Mouse (Mus musculus): Measurements from ENCODE around the gene Arpin. TPM values are rescaled to one million over a fixed set of nuclear protein-coding genes. Genes with fewer than 3 reads are reported as not detected.

Gene Arpin
- total RNA-seq (2021): 16.3 and 17.4 TPM in 2 replicates
- long read RNA-seq, experiment 1, transcript Arpin-201 (6 exons, 2,277 nt): major isoform, 12 of 13 reads
- long read RNA-seq, experiment 1, partial matches to known transcripts: 0 of 13 reads
- long read RNA-seq, experiment 1, other reads (novel, unspliced or antisense): 1 of 13 reads
- long read RNA-seq, experiment 2, transcript Arpin-201 (6 exons, 2,277 nt): major isoform, 7 of 8 reads
- long read RNA-seq, experiment 2, partial matches to known transcripts: 1 of 8 reads
- long read RNA-seq, experiment 2, other reads (novel, unspliced or antisense): 0 of 8 reads

DNA sequence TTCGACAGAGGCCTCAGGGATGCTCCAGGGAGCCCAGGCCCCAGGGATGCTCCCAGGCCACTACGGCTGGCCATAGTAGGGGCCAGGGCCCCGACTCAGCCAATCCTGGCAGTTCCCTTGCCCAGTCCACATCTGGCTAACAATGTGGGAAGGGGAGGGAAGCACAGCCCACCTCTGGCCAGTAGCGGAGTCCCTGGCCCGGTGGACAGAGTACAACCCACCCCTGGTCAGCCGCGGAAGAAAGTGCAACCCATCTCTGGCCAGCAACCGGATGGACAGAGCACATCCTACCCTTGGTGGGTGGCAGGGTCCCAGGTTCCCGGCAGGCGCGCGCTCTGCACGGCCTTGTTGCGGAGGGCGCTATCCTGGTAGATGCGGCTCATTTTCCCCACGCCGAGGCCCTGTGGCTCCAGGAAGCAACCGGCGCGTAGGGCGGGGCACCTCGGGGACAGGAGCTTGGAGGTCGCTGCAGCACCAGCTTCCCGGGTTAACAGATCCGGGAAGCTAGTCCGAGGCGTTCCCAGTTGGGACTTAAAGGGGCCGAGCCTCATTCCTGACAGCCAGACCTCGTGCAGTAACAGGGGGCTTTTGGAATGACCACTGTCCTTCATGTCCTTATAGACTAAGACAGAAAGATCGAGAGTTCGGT is at the start of gene Arpin:
Arpin (minus strand) TSS at position 498 of the 649 bp plus-strand sequence.
- peak; percentile 87 for DNase-seq

DNA sequence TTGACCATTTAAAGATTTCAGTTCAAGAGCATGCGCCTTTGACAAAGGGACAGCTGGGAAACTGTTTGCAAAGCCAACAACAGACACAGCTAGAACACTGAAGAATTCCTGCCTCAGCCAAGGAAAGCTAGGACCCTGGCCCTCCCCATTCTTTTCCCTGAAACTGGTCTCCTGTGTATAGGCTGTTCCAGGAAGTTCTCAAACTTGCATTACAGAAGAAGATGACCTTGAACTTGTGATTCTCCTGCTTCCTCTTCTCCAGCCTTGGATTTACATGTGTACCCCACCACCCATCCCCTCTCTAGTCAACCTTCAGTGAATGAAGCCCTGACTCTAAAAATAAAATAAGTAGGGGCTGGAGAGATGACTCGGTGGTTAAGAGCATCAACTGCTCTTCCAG is 40.2 kb upstream of the Arpin start:
- no peak for DNase-seq

DNA sequence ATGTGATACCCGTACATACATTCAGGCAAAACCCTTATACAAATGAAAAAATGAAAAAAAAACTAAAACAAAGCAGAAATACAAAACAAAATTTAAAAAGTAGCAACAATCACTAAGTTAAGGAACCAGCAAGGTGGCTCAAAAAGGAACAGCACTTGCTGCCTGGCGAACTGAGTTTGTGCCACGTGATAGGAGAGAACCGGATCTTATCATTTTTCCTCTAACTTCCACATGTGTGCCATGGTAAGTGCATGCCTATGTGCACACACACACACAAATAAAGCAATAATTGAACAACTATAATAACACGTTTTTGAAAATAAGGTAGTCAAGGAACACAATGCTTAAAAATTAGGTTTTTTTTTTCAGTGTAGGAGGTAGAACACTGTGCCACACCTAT is 37.0 kb upstream of the Arpin start:
- DNase-seq: no peak

DNA sequence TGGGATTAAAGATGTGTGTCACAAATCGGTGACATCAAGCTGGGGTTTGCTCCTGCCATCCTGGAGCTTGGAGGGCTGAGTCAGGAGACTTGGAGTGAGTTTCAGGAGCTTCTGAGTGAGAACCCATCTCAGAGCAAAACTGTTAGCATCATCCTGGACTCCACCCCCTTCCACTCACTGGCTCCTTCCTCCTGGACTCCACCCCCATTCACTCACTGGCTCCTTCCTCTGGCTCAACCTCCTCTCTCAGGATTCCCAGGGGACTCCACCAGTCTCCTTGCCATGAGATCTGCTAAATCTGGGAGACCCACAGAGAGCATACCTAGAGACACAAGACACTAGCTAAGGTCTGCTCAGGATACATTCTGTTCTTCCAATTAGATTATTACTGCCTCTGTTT is 35.2 kb upstream of the Arpin start:
- DNase-seq: no peak

DNA sequence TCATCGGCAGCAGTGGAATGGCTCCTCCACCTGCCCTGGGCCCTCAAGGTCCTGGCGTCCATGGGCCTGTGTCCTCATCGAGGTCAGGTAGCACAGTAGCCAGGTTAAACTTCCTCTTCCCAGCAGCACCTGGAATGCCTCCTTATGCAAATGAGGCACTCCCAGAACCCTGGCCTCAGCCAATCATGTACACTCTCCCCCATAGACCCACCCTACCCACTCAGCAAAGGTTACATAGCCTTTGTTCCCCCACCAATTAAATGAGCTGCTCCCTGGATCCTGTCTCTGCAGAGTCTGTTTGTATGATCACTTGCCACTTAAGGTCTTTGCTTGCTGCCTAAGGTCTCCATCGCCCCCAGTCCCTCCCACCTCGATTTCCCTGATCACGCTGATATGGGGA is 33.2 kb upstream of the Arpin start:
- DNase-seq: no peak

DNA sequence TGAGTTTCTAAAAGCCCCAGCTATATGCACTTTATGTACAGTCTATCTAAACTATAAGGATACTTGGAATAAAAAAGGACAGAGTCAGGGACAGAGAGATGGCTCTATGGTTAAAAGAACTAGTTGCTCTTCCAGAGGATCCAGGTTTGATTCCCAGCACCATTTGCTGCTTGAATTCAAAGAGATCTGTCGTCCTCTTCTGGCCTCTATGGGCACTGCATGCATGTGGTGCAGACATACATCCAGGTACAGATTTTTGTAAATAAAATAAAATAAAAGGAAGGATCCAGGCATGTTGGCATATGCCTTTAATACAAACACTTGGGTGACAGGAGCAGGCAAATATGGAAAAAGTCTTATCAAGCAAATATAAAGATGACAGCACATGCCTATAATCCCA is 26.4 kb upstream of the Arpin start:
- no peak for DNase-seq

DNA sequence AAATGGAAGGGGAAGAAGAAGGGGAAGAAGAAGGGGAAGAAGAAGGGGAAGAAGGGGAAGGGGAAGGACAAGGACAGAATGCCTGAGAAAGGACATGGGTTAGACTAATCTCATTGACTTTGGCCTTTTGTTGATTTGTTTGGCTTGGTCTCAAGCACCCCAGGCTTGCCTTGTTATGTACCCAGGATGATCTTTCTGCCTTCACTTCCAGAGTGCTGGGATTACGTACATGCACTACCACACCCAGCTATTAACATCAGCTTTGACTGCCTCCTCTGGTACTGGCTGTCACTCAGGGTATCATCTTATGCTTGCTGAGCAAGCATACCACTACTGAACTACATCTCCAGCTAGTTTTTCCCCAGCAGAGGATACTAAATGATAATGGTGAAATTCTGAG is 21.0 kb upstream of the Arpin start:
- no peak for DNase-seq

DNA sequence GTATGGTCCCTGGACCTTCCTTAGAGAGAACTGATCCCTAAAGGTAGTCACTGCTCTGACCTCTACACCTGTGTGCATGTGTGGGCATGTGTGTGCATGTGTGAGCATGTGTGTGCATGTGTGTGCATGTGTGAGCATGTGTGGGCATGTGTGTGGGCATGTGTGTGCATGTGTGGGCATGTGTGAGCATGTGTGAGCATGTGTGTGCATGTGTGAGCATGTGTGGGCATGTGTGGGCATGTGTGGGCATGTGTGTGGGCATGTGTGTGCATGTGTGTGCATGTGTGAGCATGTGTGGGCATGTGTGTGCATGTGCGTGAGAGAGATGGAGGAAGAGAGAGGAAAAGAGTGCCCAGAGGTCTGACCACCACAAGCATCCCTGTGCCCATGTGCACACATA is 19.7 kb upstream of the Arpin start:
- DNase-seq: no peak

DNA sequence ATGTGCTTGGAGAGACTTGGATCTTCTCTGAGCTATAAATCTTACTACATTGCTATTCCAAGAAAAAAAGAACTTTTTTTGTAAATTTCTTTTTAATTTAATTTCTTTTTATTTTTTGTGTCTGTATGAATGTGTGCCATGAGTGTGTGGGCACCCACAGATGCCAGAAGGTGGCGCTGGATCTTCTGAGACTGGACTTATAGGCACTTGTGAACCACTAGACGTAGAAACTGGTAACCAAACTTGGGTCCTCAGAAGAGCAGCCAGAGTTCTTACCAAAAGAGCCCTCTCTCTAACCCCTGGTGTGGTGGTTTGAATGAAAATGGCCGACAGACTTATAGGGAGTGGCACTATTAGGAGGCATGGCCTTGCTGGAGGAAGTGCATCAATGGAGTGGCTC is 15.9 kb upstream of the Arpin start:
- DNase-seq: no peak

DNA sequence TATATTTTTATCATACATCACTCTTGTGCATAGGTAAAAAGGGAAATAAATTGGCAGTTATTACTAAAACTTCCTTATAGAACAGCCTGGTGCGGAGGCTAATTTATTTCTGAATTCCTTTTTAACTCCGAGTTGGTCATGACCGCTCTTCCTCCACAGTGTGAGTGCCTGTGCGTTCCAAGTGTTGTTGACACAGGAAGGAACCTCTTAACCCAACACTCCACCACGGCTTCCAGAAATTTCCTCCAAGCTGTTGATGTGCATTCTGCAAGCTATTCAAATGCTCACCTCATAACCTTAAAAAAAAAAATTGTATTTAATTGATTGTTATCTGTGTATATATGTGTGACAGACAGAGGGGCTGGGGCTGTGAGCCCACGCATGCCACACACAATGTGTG is 15.1 kb upstream of the Arpin start:
- DNase-seq: no peak

DNA sequence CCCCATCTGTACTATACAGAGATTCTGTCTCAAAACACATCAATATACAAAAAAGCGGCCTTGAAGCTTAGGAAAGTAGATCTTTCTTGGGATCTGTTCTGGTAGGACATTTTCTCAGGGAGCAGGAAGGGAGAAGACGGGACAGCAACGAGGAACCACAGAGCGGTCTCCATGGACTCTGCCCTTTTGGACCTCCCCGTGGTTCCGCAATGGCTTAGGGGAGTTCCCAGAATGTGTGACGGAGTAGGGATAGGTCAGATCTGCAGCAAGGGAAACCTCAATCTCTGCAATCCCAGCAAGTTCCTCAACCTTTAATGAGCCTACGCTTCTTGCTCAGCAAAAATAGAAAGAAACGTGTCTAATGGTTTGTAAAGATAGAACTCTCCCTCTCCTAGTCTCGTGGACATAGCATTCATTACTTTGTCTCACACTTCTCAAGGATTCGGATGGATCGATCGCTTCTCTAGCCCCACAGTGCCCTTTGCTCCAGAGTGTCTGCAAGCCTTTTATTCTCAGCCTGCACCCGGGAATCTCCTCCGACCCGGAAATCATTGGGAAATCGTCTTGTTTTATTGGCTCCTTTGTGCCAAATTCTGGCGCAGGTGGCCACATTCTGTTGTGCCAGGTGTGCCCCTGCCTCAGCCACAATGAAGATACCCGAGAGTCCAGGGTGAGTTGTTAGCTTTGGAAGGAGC is 499 bp upstream of the Arpin start:
- peak; percentile 77 for DNase-seq

DNA sequence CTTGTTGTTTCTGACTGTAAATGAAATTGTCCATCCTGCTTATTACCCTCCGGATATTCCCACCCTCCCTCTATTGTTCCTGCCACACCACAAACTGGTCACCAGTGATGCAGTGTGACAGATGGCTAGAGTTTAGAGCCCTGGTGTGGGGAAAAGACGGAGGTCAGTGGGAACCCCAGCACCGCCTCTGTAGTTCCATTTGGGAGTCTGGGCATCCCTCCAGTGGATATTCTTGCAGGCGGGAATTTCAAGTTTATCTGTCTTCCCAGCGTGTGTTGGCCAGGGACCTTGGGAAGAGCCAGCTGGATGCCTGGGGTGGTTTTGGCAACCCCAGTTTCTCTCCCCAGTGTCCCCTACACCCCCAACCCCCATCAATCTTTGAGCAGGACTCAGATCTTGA is 698 bp downstream of the Arpin start:
- peak; percentile 27 for DNase-seq

DNA sequence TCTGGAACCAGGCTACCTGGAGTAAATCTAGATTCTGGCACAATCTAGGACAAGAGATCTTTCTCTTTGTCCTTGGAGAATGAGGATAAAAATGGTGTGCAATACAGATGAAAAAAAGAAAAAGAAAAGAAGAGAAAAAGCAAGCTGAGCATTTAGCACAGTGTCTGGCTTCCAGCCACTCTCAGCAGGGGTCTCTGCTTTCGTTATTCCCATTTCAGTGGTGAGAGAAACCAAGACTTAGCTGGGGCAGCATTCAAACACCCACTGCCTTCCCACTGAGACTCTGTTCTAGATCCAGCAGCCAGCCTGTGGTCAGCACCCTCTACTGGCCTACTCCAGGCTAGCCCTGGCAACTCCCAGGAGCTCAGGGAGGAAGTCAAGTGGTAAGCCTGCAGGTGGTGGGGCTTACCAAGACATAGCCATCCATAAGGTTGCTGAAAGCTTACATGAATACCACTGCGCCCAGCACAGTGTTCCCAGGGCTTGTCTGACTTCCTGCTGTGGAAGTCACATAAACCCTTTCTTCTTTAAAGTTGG is 6.6 kb downstream of the Arpin start:
- DNase-seq: no peak

DNA sequence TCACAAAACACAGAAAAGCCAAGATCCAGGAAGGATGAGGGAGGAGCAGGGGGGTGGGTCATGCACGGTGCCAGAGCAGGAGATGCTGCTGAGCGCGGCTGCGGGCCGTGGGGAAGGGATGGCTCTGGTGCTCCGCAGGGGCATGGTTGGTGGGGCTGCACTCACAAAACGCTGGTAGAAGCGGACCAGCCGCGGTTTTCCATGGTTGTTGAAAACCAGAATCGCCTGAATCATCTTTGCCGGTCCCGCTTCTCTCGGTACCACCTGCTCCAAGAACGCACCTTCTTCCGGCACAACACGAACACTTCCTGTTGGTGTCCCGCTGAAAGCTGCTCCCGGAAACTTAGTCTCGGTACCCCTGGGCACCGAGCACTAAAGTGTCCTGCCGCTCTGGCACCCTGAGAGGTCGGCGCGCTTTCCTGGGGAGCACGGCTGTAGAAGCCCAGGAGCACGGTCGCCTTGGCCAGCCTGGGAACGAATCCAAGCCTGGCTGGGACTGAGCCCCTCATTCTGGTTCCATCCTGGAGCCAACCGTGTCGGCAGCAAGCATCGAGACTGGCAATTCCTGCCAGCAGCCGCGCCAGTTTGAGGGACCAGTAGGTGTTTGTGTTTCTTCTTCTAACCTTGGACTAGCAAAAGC is 14.7 kb downstream of the Arpin start, which contains the start of gene Ap3s2:
Ap3s2 (minus strand) TSS at position 306 of the 640 bp plus-strand sequence.
- peak; percentile 92 for DNase-seq

DNA sequence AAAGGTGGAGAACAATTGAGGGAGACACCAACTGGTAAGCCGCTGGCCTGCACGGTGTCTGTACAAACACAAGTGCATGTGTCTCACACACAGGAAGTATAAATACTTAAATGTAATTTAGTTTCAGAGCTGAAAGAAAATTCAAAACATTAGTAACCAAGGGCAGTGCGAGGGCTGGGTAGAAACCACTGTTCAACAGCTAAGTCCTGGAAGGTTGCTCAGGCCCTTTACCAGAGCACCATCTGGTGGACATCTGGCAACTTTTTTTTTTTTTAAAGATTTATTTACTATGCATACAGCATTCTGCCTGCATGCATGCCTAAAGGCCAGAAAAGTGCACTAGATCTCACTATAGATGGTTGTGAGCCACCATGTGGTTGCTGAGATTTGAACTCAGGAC is 20.6 kb downstream of the Arpin start:
- peak; percentile 43 for DNase-seq

DNA sequence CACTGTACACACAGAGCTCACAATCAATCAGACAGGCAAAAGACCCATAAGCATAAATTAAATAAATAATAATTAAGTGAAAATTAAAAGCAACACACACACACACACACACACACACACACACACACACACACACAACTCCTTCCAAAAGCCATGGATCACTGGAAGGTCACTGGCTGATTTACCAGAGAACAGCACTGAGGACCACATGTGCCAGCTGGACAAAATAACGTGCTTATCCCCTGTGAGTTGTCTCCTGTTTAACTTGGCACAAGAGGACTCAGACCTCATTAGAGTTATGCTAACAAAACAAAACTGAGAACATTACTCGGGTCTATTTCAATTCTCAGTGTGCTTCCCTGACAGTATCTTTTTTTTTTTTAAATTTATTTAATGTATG is 27.8 kb downstream of the Arpin start:
- peak; percentile 22 for DNase-seq

DNA sequence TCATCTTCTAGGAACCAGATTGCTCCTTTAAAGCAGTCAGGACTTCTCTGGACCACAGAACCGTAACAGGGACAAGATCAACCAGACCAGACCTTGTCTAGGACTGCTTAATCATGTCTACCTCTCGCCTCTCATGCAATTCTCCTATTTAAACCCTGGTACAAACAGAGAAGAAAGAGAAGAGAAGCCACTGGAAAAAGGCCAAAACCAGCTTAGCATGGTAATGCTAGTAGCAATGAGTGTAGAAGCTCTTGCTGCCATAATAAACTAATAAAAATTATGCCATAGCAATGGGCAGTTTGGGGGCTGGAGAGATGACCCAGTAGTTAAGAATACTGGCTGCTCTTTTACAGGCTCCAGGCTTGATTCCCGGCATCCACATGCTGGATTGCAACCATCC is 28.2 kb downstream of the Arpin start:
- DNase-seq: no peak

DNA sequence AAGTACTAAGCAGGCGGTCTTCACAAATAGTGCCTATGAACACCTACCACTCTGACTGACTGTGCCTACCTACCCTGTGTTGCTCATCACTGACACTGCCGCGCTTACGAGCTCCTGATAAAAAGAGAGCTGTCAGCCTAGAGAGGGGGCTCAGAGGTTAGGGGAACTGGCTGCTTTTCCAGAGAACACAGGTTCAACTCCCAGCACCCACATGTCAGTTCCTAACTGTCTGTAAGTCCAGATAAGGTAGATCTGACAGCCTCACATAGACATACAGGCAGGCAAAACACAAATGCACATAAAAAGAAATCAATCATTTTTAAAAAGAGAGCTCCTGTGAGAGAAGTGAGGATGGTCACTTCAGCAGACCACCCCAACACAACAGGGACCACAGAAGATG is 30.0 kb downstream of the Arpin start:
- DNase-seq: no peak

DNA sequence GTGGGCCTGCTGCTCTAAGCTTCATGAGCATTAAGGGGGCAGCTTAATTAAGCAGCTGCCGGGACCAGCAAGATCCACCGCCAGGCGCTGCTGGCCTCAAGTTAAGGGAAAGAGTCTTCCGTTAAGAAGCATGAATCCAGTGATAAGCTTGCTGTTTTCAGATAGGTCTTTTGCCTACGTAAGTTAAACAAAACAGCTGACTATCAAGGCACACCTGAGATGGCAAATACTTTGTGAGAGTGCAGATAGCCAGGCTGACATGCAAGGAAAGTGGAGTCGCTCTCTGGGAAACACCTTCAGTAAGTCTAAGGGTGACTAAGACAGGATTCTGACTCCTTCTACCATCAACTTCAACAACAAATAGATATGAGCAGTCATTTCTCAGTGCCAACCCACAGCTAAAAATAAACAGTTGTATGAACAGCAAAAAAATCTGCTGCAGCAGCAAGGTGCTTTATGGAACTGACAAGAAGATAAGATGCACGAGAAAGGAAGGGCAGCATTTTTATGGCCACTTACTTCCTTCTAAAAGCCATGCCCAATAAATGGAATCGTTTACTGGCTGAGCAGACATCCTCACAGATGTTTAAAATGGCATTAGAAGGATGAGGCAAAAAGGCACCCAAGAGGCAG is 31.9 kb downstream of the Arpin start:
- DNase-seq: no peak

DNA sequence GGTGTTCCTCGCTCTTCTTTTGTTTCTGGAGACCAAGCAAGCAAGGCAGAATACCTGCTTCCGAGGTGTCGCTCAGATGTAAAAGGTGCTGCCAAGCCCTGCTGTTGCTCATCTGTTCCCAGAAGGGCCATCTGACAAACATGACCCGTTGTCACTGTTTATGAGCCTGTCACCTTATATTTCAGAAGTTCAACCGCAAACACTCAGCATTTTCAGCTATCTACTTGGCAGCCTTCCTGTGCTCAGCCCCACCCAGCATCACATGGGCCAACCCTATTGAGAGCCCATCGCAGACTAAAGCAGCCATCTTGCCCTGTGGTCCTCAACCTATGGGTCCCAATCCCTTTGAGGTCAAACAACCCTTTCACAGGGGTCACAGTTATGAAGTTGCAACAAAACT is 34.4 kb downstream of the Arpin start:
- DNase-seq: no peak

DNA sequence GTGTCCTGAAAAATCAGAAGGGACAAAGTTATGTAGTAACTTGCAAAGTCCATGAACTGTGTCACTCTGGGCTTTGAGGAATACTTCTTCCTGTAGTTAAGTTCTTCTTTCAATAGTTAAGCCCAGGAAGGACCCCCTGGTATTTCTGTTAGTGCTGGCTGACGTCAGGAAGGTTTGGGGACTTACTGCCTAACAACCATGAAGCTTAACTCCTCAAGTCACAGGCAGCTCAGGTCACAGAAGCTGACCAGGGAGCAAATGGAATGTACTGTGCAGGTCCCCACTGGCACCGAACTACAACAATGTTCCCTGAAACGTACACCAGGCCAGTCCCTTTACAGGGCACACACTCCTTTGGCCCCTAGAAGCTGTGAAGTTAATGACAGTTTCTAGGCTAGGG is 39.9 kb downstream of the Arpin start:
- DNase-seq: no peak

DNA sequence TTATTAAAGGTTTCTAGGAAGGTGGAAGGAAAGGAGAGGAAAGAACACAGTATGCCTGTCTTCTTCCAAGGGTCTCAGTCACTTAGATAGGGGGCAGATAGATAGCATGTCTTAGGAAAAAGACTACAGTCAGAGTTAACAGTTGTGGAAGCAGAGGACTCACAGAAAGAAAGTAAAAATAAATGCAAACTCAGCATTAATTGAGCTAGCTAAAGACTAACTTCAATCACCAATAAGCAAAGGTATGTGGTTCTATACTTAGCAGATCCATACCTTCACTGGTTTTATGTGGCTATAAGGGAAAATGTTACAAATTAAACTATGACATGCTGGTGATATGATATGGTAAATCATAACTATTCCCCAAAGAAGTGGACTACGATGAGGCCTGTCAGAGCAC is 40.4 kb downstream of the Arpin start:
- DNase-seq: no peak

Data from adrenal gland, postnatal 14 days (tissue).